Mouse (Mus musculus): Measurements from ENCODE around the gene Nek11. TPM values are rescaled to one million over a fixed set of nuclear protein-coding genes. Genes with fewer than 3 reads are reported as not detected.

Nek11 gene
- polyA plus RNA-seq, 2 experiments, result 0.13 to 0.14 TPM

DNA sequence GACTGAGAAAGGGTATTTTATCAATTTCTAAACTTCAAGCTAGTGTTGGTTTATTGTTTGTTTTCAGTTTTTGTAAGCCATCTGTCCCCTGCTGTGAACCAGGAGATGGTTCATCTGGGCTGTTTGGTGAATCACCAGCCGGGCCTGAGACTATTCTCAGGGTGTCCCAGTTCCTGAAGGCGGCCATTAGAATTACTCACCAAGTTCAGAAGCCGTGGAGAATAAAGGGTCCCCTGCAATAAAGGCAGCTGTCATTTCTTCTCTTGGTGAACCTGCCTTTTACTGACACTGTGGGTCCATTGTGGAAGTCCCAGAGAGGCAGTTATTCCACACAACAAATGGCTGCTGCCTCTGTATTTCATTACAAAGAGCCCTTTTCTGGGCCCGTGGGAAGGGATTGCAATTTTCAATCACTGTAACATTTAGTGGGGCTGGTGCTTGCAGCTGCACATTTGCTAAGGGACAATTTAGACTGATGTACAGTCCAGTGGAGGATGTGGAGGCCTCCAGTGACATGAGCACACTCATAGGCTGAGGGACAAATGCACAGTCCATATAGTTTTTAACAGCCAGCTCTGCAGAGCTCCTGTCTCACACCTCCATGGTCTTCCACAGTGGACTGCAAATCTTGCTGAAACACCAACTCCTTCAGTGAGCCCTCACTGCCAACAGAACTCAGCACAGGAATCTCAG is 142.8 kb downstream of the Nek11 start:
- no peaks in the 10 kb centered on the region for H3K27me3 ChIP-seq (ENCODE audit: control insufficient read depth, insufficient read depth, low read length)
- no peaks in the 10 kb centered on the region for H3K9me3 ChIP-seq (ENCODE audit: control insufficient read depth, low read length)
- ATAC-seq (ENCODE audit: low FRiP score, low read depth) (no peak), DNase-seq (ENCODE audit: low spot score) (no peak)
- no peak overlapping the region for H3K27ac ChIP-seq (replicated peaks; ENCODE audit: low read depth, low read length)
- H3K4me3 ChIP-seq (replicated peaks; ENCODE audit: low read length), result no peak overlapping the region
- H3K36me3 ChIP-seq (ENCODE audit: control insufficient read depth, insufficient read depth, low read length), result no peaks in the 10 kb centered on the region
- TF ChIP-seq POLR2A (IDR thresholded peaks at IDR 0.05; ENCODE audit: borderline replicate concordance, extremely low read depth, insufficient read depth, insufficient read length), result no peak
- H3K4me1 ChIP-seq (ENCODE audit: control insufficient read depth, insufficient read depth, low read length), result no peaks in the 10 kb centered on the region
- no peak overlapping the region for H3K4me2 ChIP-seq (replicated peaks; ENCODE audit: low read depth, low read length, severe bottlenecking)
- no peak overlapping the region for H3K9ac ChIP-seq (ENCODE audit: low read depth, low read length, severe bottlenecking)
- WGBS, result 61% methylated on average over 4 of the region's 4 CpGs

DNA sequence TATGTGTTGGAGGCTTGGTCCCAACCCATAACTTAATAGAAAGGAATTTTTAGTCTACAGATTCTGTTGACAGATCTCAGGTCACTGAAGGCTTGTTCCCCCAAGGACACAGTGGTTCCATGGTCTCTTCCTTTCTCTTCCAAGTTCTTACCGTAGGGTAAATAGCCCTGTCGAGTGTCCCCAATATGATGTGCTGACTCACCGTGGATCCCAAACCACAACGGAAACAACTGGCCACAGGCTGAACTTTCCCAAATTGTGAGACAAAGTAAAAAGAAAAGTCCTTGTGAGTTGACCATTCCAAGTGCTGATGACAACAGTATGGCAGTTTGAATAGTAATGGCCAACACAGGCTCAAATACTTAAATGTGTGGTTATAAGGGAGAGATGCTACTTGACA is 144.1 kb downstream of the Nek11 start:
- DNase-seq (ENCODE audit: low spot score) (no peak), ATAC-seq (ENCODE audit: low FRiP score, low read depth) (no peak)
- H3K27ac ChIP-seq (replicated peaks; ENCODE audit: low read depth, low read length), result no peak overlapping the region
- H3K27me3 ChIP-seq (ENCODE audit: control insufficient read depth, insufficient read depth, low read length), result no peaks in the 10 kb centered on the region
- no peak for TF ChIP-seq POLR2A (IDR thresholded peaks at IDR 0.05; ENCODE audit: borderline replicate concordance, extremely low read depth, insufficient read depth, insufficient read length)
- H3K4me2 ChIP-seq (replicated peaks; ENCODE audit: low read depth, low read length, severe bottlenecking), result no peak overlapping the region
- no peaks in the 10 kb centered on the region for H3K4me1 ChIP-seq (ENCODE audit: control insufficient read depth, insufficient read depth, low read length)
- WGBS, result 88% methylated on average over 4 of the region's 4 CpGs
- H3K4me3 ChIP-seq (replicated peaks; ENCODE audit: low read length), result no peak overlapping the region
- H3K9me3 ChIP-seq (ENCODE audit: control insufficient read depth, low read length), result no peaks in the 10 kb centered on the region
- H3K9ac ChIP-seq (ENCODE audit: low read depth, low read length, severe bottlenecking), result no peak overlapping the region
- H3K36me3 ChIP-seq (ENCODE audit: control insufficient read depth, insufficient read depth, low read length), result no peaks in the 10 kb centered on the region

GRCm38 (mm10) chr9:105244024-105244423 is 151.3 kb downstream of the Nek11 start:
- H3K27ac ChIP-seq (replicated peaks; ENCODE audit: low read depth, low read length), result no peak overlapping the region
- 31% methylated on average over 5 of the region's 5 CpGs for WGBS
- no peaks in the 10 kb centered on the region for H3K4me1 ChIP-seq (ENCODE audit: control insufficient read depth, insufficient read depth, low read length)
- DNase-seq (ENCODE audit: low spot score), result peak; percentile 80
- no peaks in the 10 kb centered on the region for H3K27me3 ChIP-seq (ENCODE audit: control insufficient read depth, insufficient read depth, low read length)
- no peak overlapping the region for H3K4me3 ChIP-seq (replicated peaks; ENCODE audit: low read length)
- no peaks in the 10 kb centered on the region for H3K9me3 ChIP-seq (ENCODE audit: control insufficient read depth, low read length)
- H3K9ac ChIP-seq (ENCODE audit: low read depth, low read length, severe bottlenecking), result no peak overlapping the region
- H3K4me2 ChIP-seq (replicated peaks; ENCODE audit: low read depth, low read length, severe bottlenecking), result no peak overlapping the region
- no peak for TF ChIP-seq POLR2A (IDR thresholded peaks at IDR 0.05; ENCODE audit: borderline replicate concordance, extremely low read depth, insufficient read depth, insufficient read length)
- no peaks in the 10 kb centered on the region for H3K36me3 ChIP-seq (ENCODE audit: control insufficient read depth, insufficient read depth, low read length)
- no peak for ATAC-seq (ENCODE audit: low FRiP score, low read depth)

DNA sequence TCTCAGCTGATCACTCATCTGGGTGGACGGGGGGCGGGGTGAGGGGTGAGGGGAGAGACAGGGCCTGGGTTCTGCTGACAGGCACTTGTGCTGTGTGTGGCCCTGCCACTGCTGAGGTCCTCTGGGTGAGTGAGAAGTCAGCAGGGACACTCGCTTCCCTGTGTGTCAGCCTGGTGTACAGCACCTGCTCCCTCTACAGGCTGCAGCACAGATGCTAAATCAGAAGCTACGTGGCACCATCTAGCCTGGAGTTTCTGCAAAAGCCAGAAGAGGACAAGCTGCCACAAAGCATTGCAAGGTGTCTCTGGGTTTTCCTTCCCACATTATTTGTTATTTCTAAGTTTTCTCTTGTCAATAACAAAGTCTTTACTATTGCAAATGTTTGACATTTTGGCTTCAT is 180.9 kb downstream of the Nek11 start:
- H3K4me1 ChIP-seq (ENCODE audit: control insufficient read depth, insufficient read depth, low read length), result no peaks in the 10 kb centered on the region
- no peak for DNase-seq (ENCODE audit: low spot score)
- WGBS, result 57% methylated on average over 4 of the region's 4 CpGs
- no peaks in the 10 kb centered on the region for H3K9me3 ChIP-seq (ENCODE audit: control insufficient read depth, low read length)
- H3K4me2 ChIP-seq (replicated peaks; ENCODE audit: low read depth, low read length, severe bottlenecking), result no peak overlapping the region
- no peaks in the 10 kb centered on the region for H3K36me3 ChIP-seq (ENCODE audit: control insufficient read depth, insufficient read depth, low read length)
- H3K27ac ChIP-seq (replicated peaks; ENCODE audit: low read depth, low read length), result no peak overlapping the region
- TF ChIP-seq POLR2A (IDR thresholded peaks at IDR 0.05; ENCODE audit: borderline replicate concordance, extremely low read depth, insufficient read depth, insufficient read length), result no peak
- H3K27me3 ChIP-seq (ENCODE audit: control insufficient read depth, insufficient read depth, low read length), result no peaks in the 10 kb centered on the region
- ATAC-seq (ENCODE audit: low FRiP score, low read depth), result no peak
- H3K9ac ChIP-seq (ENCODE audit: low read depth, low read length, severe bottlenecking), result no peak overlapping the region
- H3K4me3 ChIP-seq (replicated peaks; ENCODE audit: low read length), result no peak overlapping the region

DNA sequence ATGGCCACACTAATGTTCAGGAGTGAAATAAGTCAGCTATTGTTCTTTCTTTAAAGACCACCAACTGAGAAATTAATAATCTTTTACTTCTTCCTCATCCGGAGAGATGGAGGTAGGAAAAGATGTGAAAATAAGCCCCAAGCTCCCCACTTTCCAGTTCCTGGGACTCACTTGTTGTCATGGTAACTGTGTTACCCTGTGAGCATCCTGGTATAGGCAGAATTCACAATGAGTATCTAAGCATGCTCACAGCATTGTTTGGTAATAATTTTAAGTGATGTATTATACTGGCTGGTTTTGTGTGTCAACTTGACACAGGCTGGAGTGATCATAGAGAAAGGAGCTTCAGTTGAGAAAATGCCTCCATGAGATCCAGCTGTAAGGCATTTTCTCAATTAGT is 195.0 kb downstream of the Nek11 start:
- H3K4me1 ChIP-seq (ENCODE audit: control insufficient read depth, insufficient read depth, low read length), result no peaks in the 10 kb centered on the region
- no peak overlapping the region for H3K4me3 ChIP-seq (replicated peaks; ENCODE audit: low read length)
- no peak overlapping the region for H3K4me2 ChIP-seq (replicated peaks; ENCODE audit: low read depth, low read length, severe bottlenecking)
- H3K9me3 ChIP-seq (ENCODE audit: control insufficient read depth, low read length), result no peaks in the 10 kb centered on the region
- no peaks in the 10 kb centered on the region for H3K36me3 ChIP-seq (ENCODE audit: control insufficient read depth, insufficient read depth, low read length)
- H3K27ac ChIP-seq (replicated peaks; ENCODE audit: low read depth, low read length), result no peak overlapping the region
- no peak for TF ChIP-seq POLR2A (IDR thresholded peaks at IDR 0.05; ENCODE audit: borderline replicate concordance, extremely low read depth, insufficient read depth, insufficient read length)
- WGBS, result 55% methylated on average over 1 of the region's 1 CpGs
- DNase-seq (ENCODE audit: low spot score) (no peak), ATAC-seq (ENCODE audit: low FRiP score, low read depth) (no peak)
- no peaks in the 10 kb centered on the region for H3K27me3 ChIP-seq (ENCODE audit: control insufficient read depth, insufficient read depth, low read length)
- H3K9ac ChIP-seq (ENCODE audit: low read depth, low read length, severe bottlenecking), result no peak overlapping the region
